Mouse (Mus musculus): ENCODE measurements around the gene Adk.
"Not testable (repeated sequence)": the region's sequence is repeated elsewhere in the genome, so short reads cannot be mapped to it uniquely, and the experiment has no call there.

Gene Adk

GRCm38 (mm10) chr14:21094161-21094560, 41.8 kb downstream of the Adk start:
- in situ Hi-C loops (cut with MboI, MseI) = not testable (repeated sequence)

GRCm38 (mm10) chr14:21096279-21096678, 43.9 kb downstream of the Adk start:
- in situ Hi-C loops (cut with MboI, MseI) = no loop called here

- in situ Hi-C loops (cut with MboI, MseI) = no loop called here
Observed at GRCm38 (mm10) chr14:21096689-21097088, 44.3 kb downstream of the Adk start.

GRCm38 (mm10) chr14:21099371-21099770, 47.0 kb downstream of the Adk start:
- in situ Hi-C loops (cut with MboI, MseI) = no loop called here

- in situ Hi-C loops (cut with MboI, MseI) = no loop called here
Observed at GRCm38 (mm10) chr14:21100876-21101275, 48.5 kb downstream of the Adk start.

GRCm38 (mm10) chr14:21101562-21101961, 49.2 kb downstream of the Adk start:
- in situ Hi-C loops (cut with MboI, MseI) = no loop called here

GRCm38 (mm10) chr14:21102666-21103203, 50.4 kb downstream of the Adk start:
- in situ Hi-C loops (cut with MboI, MseI) = no loop called here

- in situ Hi-C loops (cut with MboI, MseI) = no loop called here
Observed at GRCm38 (mm10) chr14:21105049-21105448, 52.7 kb downstream of the Adk start.

- in situ Hi-C loops (cut with MboI, MseI) = no loop called here
Observed at GRCm38 (mm10) chr14:21106582-21106981, 54.2 kb downstream of the Adk start.

- in situ Hi-C loops (cut with MboI, MseI) = no loop called here
Observed at GRCm38 (mm10) chr14:21107551-21107950, 55.2 kb downstream of the Adk start.

GRCm38 (mm10) chr14:21110492-21110891, 58.1 kb downstream of the Adk start:
- in situ Hi-C loops (cut with MboI, MseI) = loop anchor here (5.0 kb wide), 2 partner anchors 33 to 38 kb away; no protein-coding TSS in a partner anchor

- in situ Hi-C loops (cut with MboI, MseI) = loop anchor here (5.0 kb wide), 2 partner anchors 34 to 39 kb away; no protein-coding TSS in a partner anchor
Observed at GRCm38 (mm10) chr14:21111500-21111899, 59.1 kb downstream of the Adk start.

GRCm38 (mm10) chr14:21112174-21112573, 59.8 kb downstream of the Adk start:
- in situ Hi-C loops (cut with MboI, MseI) = loop anchor here (5.0 kb wide), 2 partner anchors 35 to 40 kb away; no protein-coding TSS in a partner anchor

- in situ Hi-C loops (cut with MboI, MseI) = loop anchor here (5.0 kb wide), 2 partner anchors 35 to 40 kb away; no protein-coding TSS in a partner anchor
Observed at GRCm38 (mm10) chr14:21112742-21113141, 60.4 kb downstream of the Adk start.

GRCm38 (mm10) chr14:21114339-21114738, 62.0 kb downstream of the Adk start:
- in situ Hi-C loops (cut with MboI, MseI) = loop anchor here (5.0 kb wide), 2 partner anchors 37 to 42 kb away; no protein-coding TSS in a partner anchor

- in situ Hi-C loops (cut with MboI, MseI) = no loop called here
Observed at GRCm38 (mm10) chr14:21115318-21115717, 62.9 kb downstream of the Adk start.

- in situ Hi-C loops (cut with MboI, MseI) = no loop called here
Observed at GRCm38 (mm10) chr14:21115888-21116460, 63.6 kb downstream of the Adk start.

- in situ Hi-C loops (cut with MboI, MseI) = no loop called here
Observed at GRCm38 (mm10) chr14:21118095-21118494, 65.7 kb downstream of the Adk start.

GRCm38 (mm10) chr14:21119653-21120313, 67.4 kb downstream of the Adk start:
- in situ Hi-C loops (cut with MboI, MseI) = loop anchor here in 1 of 2 experiments (5.0 kb wide), 1 partner anchor 878 kb away; no protein-coding TSS in a partner anchor

- in situ Hi-C loops (cut with MboI, MseI) = loop anchor here in 1 of 2 experiments (5.0 kb wide), 1 partner anchor 877 kb away; no protein-coding TSS in a partner anchor
Observed at GRCm38 (mm10) chr14:21120473-21120872, 68.1 kb downstream of the Adk start.

GRCm38 (mm10) chr14:21127215-21127614, 74.8 kb downstream of the Adk start:
- in situ Hi-C loops (cut with MboI, MseI) = loop anchor here in 1 of 2 experiments (5.0 kb wide), 1 partner anchor 605 kb away; no protein-coding TSS in a partner anchor

GRCm38 (mm10) chr14:21136906-21137305, 84.5 kb downstream of the Adk start:
- in situ Hi-C loops (cut with MboI, MseI) = no loop called here
